Mouse (Mus musculus) intestine, postnatal 0 days (tissue): Measurements from ENCODE around the gene Fndc5. TPM values are rescaled to one million over a fixed set of nuclear protein-coding genes. Genes with fewer than 3 reads are reported as not detected.

Experiments
- ATAC-seq: fragments of 200-750 bp; cut with Nextera tagmentation; 2 replicates; pipeline ENCODE4 v1.8.0; 2017; ENCODE audit warnings: mild to moderate bottlenecking, moderate TSS enrichment, moderate library complexity
- H3K27ac ChIP-seq: fragments of 300-500 bp; sonication (generic); 2 replicates; pipeline ENCODE4 v1.5.1; 2014; ENCODE audit warnings: mild to moderate bottlenecking, low read depth, low read length, moderate library complexity
- H3K27me3 ChIP-seq: fragments of 300-500 bp; sonication (generic); replicated peaks from 2 replicates; pipeline ENCODE4 v1.6.1; 2014; ENCODE audit warnings: low read length, mixed read lengths; ENCODE audit not compliant: control insufficient read depth, insufficient read depth
- H3K36me3 ChIP-seq: fragments of 300-500 bp; sonication (generic); 2 replicates; pipeline ENCODE4 v1.6.1; 2014; ENCODE audit warnings: mild to moderate bottlenecking, moderate library complexity; ENCODE audit not compliant: control insufficient read depth, insufficient read depth
- H3K4me1 ChIP-seq: fragments of 300-500 bp; sonication (generic); replicated peaks from 2 replicates; pipeline ENCODE4 v1.6.1; 2014; ENCODE audit warnings: antibody characterized with exemption, low read length, mixed read lengths; ENCODE audit not compliant: control insufficient read depth, insufficient read depth
- H3K4me2 ChIP-seq: fragments of 300-500 bp; sonication (generic); replicated peaks from 2 replicates; pipeline ENCODE4 v1.6.1; 2014; ENCODE audit warnings: low read depth, mild to moderate bottlenecking, moderate library complexity
- H3K4me3 ChIP-seq: fragments of 300-500 bp; sonication (generic); 2 replicates; pipeline ENCODE4 v1.5.1; 2014; ENCODE audit warnings: low read depth, low read length
- H3K9ac ChIP-seq: fragments of 300-500 bp; sonication (generic); 2 replicates; pipeline ENCODE4 v1.6.1; 2014; ENCODE audit warnings: mild to moderate bottlenecking, low read depth, low read length
- H3K9me3 ChIP-seq: fragments of 300-500 bp; sonication (generic); 2 replicates; pipeline ENCODE4 v1.6.1; 2016; ENCODE audit warnings: mixed run types; ENCODE audit not compliant: control insufficient read depth
- CTCF ChIP-seq: sonication (generic); IDR thresholded peaks from 2 replicates; pipeline ENCODE4 v1.5.1; 2016; ENCODE audit warnings: low read depth, mild to moderate bottlenecking, control low read depth, antibody characterized with exemption, moderate library complexity
- WGBS: fragments of 180-500 bp; shearing (Covaris S2); extraction: QIAGEN DNeasy Blood & Tissue Kit; methylation state at CpG from one replicate; pipeline ENCODE4 v1.1.7; 2014; 5-methylcytosine and 5-hydroxymethylcytosine counted together
- polyA plus RNA-seq: library from polyadenylated mRNA; unstranded; fragments of >200 nt; fragmentation: Nextera tagmentation; extraction: Ambion mirVana; gene quantifications from 2 replicates; pipeline ENCODE4 v1.2.1, GENCODE M21; 2015

The Fndc5 gene
- polyA plus RNA-seq, 1 experiment from 2014 or later = 14.5 TPM

DNA sequence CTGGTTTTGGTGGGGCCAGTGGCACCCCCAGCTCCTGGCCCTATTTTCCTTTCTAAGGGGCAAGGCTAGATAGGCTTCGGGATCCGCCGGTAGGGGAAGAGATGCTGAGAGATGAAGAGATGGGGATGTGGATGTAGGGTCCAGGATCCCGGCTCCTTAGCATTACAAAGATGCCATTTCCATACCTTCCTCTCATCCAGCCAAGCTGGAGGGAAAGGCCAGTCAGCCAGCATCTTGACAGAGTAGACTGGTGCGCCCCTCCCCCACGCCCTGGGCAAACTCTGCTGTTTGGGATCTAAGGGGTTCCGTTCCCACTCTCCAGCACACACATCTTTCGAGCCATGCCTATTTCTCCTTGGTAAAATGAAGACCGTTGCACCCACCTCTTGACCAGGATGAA lies 30.7 kb upstream of the Fndc5 start:
- H3K4me3 ChIP-seq = peak overlapping the region; percentile 59
- H3K9ac ChIP-seq = peak overlapping the region; percentile 65
- H3K4me1 ChIP-seq = no peaks in the 10 kb centered on the region; the same call in 1 of the 2 replicates
- ATAC-seq = no peak
- no peaks in the 10 kb centered on the region for H3K9me3 ChIP-seq
- WGBS = 25% methylated on average over 9 of the region's 9 CpGs
- H3K27ac ChIP-seq = peak overlapping the region; percentile 91
- TF ChIP-seq CTCF = no peak
- peak overlapping the region; percentile 71 for H3K4me2 ChIP-seq
- H3K27me3 ChIP-seq = no peaks in the 10 kb centered on the region
- peaks cover 7% of the 10 kb centered on the region; the same call in 1 of the 2 replicates for H3K36me3 ChIP-seq

DNA sequence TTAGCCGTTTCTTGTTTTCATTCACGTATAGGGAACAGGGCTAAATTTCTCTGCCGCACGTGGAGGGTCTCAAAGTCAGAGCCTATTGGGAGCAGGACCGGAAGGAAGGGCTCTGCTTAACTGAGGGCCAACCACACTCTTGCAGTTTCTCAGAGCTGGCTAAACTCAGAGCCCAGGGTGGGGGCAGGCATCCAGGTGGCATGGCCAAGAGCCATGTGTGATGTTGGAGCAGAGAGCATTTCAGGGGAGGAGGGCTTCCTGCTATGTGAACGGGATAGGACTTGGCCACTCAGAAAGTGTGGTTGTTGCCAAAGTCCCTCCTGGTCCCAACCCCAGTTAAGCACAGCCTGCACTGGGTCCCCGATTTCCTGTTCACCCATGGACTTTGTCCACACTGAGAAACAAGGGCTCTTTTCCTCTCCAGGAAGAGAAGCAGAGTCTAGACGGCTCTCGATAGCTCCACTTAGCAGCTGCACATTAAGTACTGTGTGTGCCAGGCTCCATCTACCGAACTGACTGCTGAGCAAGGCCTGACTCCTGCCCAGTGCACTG lies 29.4 kb upstream of the Fndc5 start:
- Histone ChIP-seq H3K36me3 (peaks cover 13% of the 10 kb centered on the region; the same call in 1 of the 2 replicates), H3K4me3 (peak overlapping the region; percentile 59), H3K4me1 (no peaks in the 10 kb centered on the region; the same call in 1 of the 2 replicates), H3K4me2 (peak overlapping the region; percentile 71), H3K9ac (peak overlapping the region; percentile 40), H3K27ac (peak overlapping the region; percentile 91), H3K27me3 (no peaks in the 10 kb centered on the region), H3K9me3 (no peaks in the 10 kb centered on the region)
- no peak for TF ChIP-seq CTCF
- WGBS = 33% methylated on average over 10 of the region's 10 CpGs
- peak; percentile 67 for ATAC-seq

DNA sequence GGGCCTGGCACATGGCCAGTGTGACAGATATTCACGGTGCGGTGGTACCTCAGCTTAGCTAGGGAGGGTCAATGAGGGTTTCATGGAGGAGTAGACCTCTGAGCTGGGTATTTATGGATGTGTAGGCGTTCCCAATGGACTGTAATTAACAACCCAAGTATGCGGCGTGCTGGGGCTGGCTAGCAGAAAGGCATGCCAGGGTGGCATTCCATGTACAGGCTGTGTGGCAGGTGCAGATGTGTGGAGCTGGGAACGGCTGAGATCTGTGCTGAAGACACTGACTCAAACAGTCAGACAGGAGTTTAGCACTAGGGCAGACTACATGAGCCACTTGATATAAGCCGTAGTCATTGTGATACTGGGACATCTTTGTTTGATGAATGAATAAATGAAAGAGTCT lies 28.2 kb upstream of the Fndc5 start:
- TF ChIP-seq CTCF = no peak
- Histone ChIP-seq H3K27ac (peak overlapping the region; percentile 91), H3K36me3 (peaks cover 13% of the 10 kb centered on the region; the same call in 1 of the 2 replicates), H3K9me3 (no peaks in the 10 kb centered on the region), H3K4me1 (peaks cover 5% of the 10 kb centered on the region; the same call in 1 of the 2 replicates), H3K9ac (no peak overlapping the region), H3K4me2 (peak overlapping the region; percentile 71), H3K4me3 (0 out of 2 replicates have a peak overlapping the region, but pooled peaks have one; percentile 3), H3K27me3 (no peaks in the 10 kb centered on the region)
- WGBS = 65% methylated on average over 7 of the region's 7 CpGs
- ATAC-seq = no peak

DNA sequence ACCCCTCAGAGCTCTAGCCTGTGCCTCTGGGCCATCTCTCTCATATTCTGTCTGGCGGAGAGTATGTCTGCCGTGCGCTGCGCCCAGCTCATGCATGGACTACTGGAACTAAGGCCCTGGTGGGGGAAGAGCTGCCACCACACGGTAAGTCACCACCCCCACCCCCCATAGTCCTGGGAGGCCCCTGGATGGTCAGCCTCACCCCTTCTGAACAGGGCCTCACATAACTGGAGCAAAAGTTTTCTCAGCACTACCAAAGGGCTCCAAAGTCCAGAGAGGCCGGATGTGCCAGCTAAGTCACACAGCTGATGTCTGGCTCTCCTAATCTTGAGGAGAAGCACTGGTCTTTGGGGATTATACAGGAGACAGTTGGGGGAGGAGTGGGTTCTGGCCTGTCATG lies 26.0 kb upstream of the Fndc5 start:
- TF ChIP-seq CTCF = no peak
- WGBS = 60% methylated on average over 6 of the region's 6 CpGs
- ATAC-seq = peak; percentile 69
- Histone ChIP-seq H3K27me3 (no peaks in the 10 kb centered on the region), H3K9me3 (no peaks in the 10 kb centered on the region), H3K4me2 (no peak overlapping the region; the same call in 1 of the 2 replicates), H3K27ac (peak overlapping the region; percentile 91), H3K36me3 (peaks cover 13% of the 10 kb centered on the region; the same call in 1 of the 2 replicates), H3K4me3 (no peak overlapping the region), H3K4me1 (peaks cover 5% of the 10 kb centered on the region; the same call in 1 of the 2 replicates), H3K9ac (no peak overlapping the region)

DNA sequence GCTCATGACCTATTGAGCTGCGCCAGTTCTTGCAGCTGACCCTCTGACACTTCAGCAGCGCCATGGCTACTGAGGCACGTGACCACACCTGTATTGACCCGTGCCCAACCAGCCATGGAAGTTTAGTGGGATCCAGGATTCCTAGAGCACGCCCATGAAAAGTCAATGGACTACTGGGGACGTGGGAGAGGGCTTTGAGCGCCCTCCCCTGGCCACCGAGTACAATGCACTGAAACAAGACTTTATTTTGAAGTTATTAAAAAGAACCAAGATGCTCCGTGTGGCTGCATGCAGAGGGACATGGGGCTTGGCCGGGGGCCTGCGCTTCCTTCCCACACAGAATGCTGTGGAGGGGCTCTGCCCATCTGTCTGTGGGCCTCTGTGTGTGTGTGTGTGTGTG lies 25.4 kb upstream of the Fndc5 start:
- Histone ChIP-seq H3K27me3 (no peaks in the 10 kb centered on the region), H3K4me2 (no peak overlapping the region), H3K4me3 (no peak overlapping the region), H3K36me3 (peaks cover 13% of the 10 kb centered on the region; the same call in 1 of the 2 replicates), H3K27ac (peak overlapping the region; percentile 91), H3K9ac (no peak overlapping the region), H3K4me1 (peaks cover 5% of the 10 kb centered on the region; the same call in 1 of the 2 replicates), H3K9me3 (no peaks in the 10 kb centered on the region)
- peak; percentile 49 for ATAC-seq
- TF ChIP-seq CTCF = peak; percentile 84
- WGBS = 45% methylated on average over 11 of the region's 11 CpGs

DNA sequence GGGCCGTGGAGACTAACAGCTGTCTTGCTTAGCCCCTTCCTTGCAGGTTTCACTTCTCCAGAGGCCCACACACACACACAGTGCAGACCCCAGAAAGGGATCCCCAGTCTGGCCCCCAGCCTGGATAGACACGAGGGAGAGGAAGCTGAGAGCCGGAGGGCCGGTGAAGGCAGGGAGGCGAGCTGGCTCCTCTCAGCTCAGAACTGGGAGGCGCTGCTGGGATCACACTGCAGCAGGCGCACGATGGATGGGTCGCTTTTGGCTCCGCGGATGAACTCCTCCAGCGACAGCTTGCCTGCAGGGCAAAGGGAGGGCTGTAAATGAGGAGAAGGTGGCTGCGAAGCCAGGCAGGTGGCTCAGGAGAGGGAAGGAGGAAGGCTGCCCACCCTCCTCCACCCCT lies 24.6 kb upstream of the Fndc5 start:
- peaks cover 5% of the 10 kb centered on the region; the same call in 1 of the 2 replicates for H3K4me1 ChIP-seq
- no peak for ATAC-seq
- H3K9ac ChIP-seq = no peak overlapping the region
- no peaks in the 10 kb centered on the region for H3K9me3 ChIP-seq
- TF ChIP-seq CTCF = no peak
- no peak overlapping the region for H3K27ac ChIP-seq
- H3K27me3 ChIP-seq = no peaks in the 10 kb centered on the region
- WGBS = 43% methylated on average over 11 of the region's 13 CpGs
- no peak overlapping the region for H3K4me2 ChIP-seq
- peaks cover 13% of the 10 kb centered on the region; the same call in 1 of the 2 replicates for H3K36me3 ChIP-seq
- H3K4me3 ChIP-seq = no peak overlapping the region
